Mouse (Mus musculus): Measurements from ENCODE around the gene 1700001K19Rik. TPM values are rescaled to one million over a fixed set of nuclear protein-coding genes. Genes with fewer than 3 reads are reported as not detected.

The 1700001K19Rik gene
- 0.70 TPM in 1 of 2 replicates, not detected in the other for polyA plus RNA-seq (2014; fragmentation: Nextera tagmentation; extraction: Ambion mirVana)

GRCm38 (mm10) chr12:110682561-110683299 lies at the start of gene 1700001K19Rik:
1700001K19Rik (minus strand) TSS chr12:110682619.
- Histone ChIP-seq H3K9me3 (ENCODE audit: control insufficient read depth, low read length) (no peaks in the 10 kb centered on the region), H3K9ac (replicated peaks; ENCODE audit: low read length) (no peak within 1 kb of the TSS), H3K4me3 (replicated peaks; ENCODE audit: low read depth, low read length) (no peak within 1 kb of the TSS), H3K36me3 (ENCODE audit: control insufficient read depth, insufficient read depth, low read length) (peaks cover 23% of the 10 kb centered on the region), H3K27ac (replicated peaks; ENCODE audit: low read depth, low read length) (no peak within 1 kb of the TSS), H3K27me3 (ENCODE audit: control insufficient read depth, insufficient read depth, low read length) (no peaks in the 10 kb centered on the region), H3K4me1 (ENCODE audit: control insufficient read depth, insufficient read depth, low read length) (no peaks in the 10 kb centered on the region), H3K4me2 (ENCODE audit: low read length) (no peak within 1 kb of the TSS)
- 79% methylated on average over 9 of the region's 9 CpGs for WGBS
- DNase-seq: no peak
- ATAC-seq (ENCODE audit: low FRiP score, low TSS enrichment): no peak

- H3K4me3 ChIP-seq (replicated peaks; ENCODE audit: low read depth, low read length): no peak overlapping the region
- H3K27ac ChIP-seq (replicated peaks; ENCODE audit: low read depth, low read length): no peak overlapping the region
- H3K9ac ChIP-seq (replicated peaks; ENCODE audit: low read length): no peak overlapping the region
- no peaks in the 10 kb centered on the region for H3K9me3 ChIP-seq (ENCODE audit: control insufficient read depth, low read length)
- H3K4me2 ChIP-seq (ENCODE audit: low read length): no peak overlapping the region
- WGBS: 61% methylated on average over 1 of the region's 1 CpGs
- no peaks in the 10 kb centered on the region for H3K36me3 ChIP-seq (ENCODE audit: control insufficient read depth, insufficient read depth, low read length)
- DNase-seq (no peak), ATAC-seq (ENCODE audit: low FRiP score, low TSS enrichment) (no peak)
- no peaks in the 10 kb centered on the region for H3K4me1 ChIP-seq (ENCODE audit: control insufficient read depth, insufficient read depth, low read length)
- no peaks in the 10 kb centered on the region for H3K27me3 ChIP-seq (ENCODE audit: control insufficient read depth, insufficient read depth, low read length)
Measured at GRCm38 (mm10) chr12:110726428-110726827, 44.0 kb upstream of the 1700001K19Rik start.

GRCm38 (mm10) chr12:110725489-110725888 lies 43.1 kb upstream of the 1700001K19Rik start:
- H3K27ac ChIP-seq (replicated peaks; ENCODE audit: low read depth, low read length): no peak overlapping the region
- H3K4me2 ChIP-seq (ENCODE audit: low read length): no peak overlapping the region
- ATAC-seq (ENCODE audit: low FRiP score, low TSS enrichment) (no peak), DNase-seq (no peak)
- no peak overlapping the region for H3K4me3 ChIP-seq (replicated peaks; ENCODE audit: low read depth, low read length)
- 85% methylated on average over 5 of the region's 5 CpGs for WGBS
- no peaks in the 10 kb centered on the region for H3K4me1 ChIP-seq (ENCODE audit: control insufficient read depth, insufficient read depth, low read length)
- H3K9ac ChIP-seq (replicated peaks; ENCODE audit: low read length): no peak overlapping the region
- no peaks in the 10 kb centered on the region for H3K27me3 ChIP-seq (ENCODE audit: control insufficient read depth, insufficient read depth, low read length)
- H3K9me3 ChIP-seq (ENCODE audit: control insufficient read depth, low read length): no peaks in the 10 kb centered on the region
- no peaks in the 10 kb centered on the region for H3K36me3 ChIP-seq (ENCODE audit: control insufficient read depth, insufficient read depth, low read length)

- 91% methylated on average over 5 of the region's 5 CpGs for WGBS
- Histone ChIP-seq H3K36me3 (ENCODE audit: control insufficient read depth, insufficient read depth, low read length) (no peaks in the 10 kb centered on the region), H3K9ac (replicated peaks; ENCODE audit: low read length) (no peak overlapping the region), H3K4me2 (ENCODE audit: low read length) (no peak overlapping the region), H3K4me3 (replicated peaks; ENCODE audit: low read depth, low read length) (no peak overlapping the region), H3K27me3 (ENCODE audit: control insufficient read depth, insufficient read depth, low read length) (no peaks in the 10 kb centered on the region), H3K9me3 (ENCODE audit: control insufficient read depth, low read length) (no peaks in the 10 kb centered on the region), H3K27ac (replicated peaks; ENCODE audit: low read depth, low read length) (no peak overlapping the region), H3K4me1 (ENCODE audit: control insufficient read depth, insufficient read depth, low read length) (no peaks in the 10 kb centered on the region)
- ATAC-seq (ENCODE audit: low FRiP score, low TSS enrichment) (no peak), DNase-seq (no peak)
Measured at GRCm38 (mm10) chr12:110725051-110725450, 42.6 kb upstream of the 1700001K19Rik start.

GRCm38 (mm10) chr12:110716004-110716403 lies 33.6 kb upstream of the 1700001K19Rik start:
- Histone ChIP-seq H3K27ac (replicated peaks; ENCODE audit: low read depth, low read length) (no peak overlapping the region), H3K4me1 (ENCODE audit: control insufficient read depth, insufficient read depth, low read length) (no peaks in the 10 kb centered on the region), H3K27me3 (ENCODE audit: control insufficient read depth, insufficient read depth, low read length) (no peaks in the 10 kb centered on the region), H3K9ac (replicated peaks; ENCODE audit: low read length) (no peak overlapping the region), H3K4me3 (replicated peaks; ENCODE audit: low read depth, low read length) (no peak overlapping the region), H3K36me3 (ENCODE audit: control insufficient read depth, insufficient read depth, low read length) (no peaks in the 10 kb centered on the region), H3K4me2 (ENCODE audit: low read length) (no peak overlapping the region), H3K9me3 (ENCODE audit: control insufficient read depth, low read length) (no peaks in the 10 kb centered on the region; the same call in 1 of the 2 replicates)
- ATAC-seq (ENCODE audit: low FRiP score, low TSS enrichment): no peak
- 35% methylated on average over 5 of the region's 5 CpGs for WGBS
- DNase-seq: no peak

- no peak overlapping the region for H3K27ac ChIP-seq (replicated peaks; ENCODE audit: low read depth, low read length)
- H3K9ac ChIP-seq (replicated peaks; ENCODE audit: low read length): no peak overlapping the region
- no peaks in the 10 kb centered on the region; the same call in 1 of the 2 replicates for H3K9me3 ChIP-seq (ENCODE audit: control insufficient read depth, low read length)
- no peak overlapping the region for H3K4me3 ChIP-seq (replicated peaks; ENCODE audit: low read depth, low read length)
- no peak for ATAC-seq (ENCODE audit: low FRiP score, low TSS enrichment)
- H3K36me3 ChIP-seq (ENCODE audit: control insufficient read depth, insufficient read depth, low read length): no peaks in the 10 kb centered on the region
- H3K4me1 ChIP-seq (ENCODE audit: control insufficient read depth, insufficient read depth, low read length): no peaks in the 10 kb centered on the region
- no peak for DNase-seq
- whole genome bisulfite sequencing: 95% methylated on average over 6 of the region's 6 CpGs
- H3K27me3 ChIP-seq (ENCODE audit: control insufficient read depth, insufficient read depth, low read length): no peaks in the 10 kb centered on the region
- no peak overlapping the region for H3K4me2 ChIP-seq (ENCODE audit: low read length)
Measured at GRCm38 (mm10) chr12:110714215-110714614, 31.8 kb upstream of the 1700001K19Rik start.

- no peak overlapping the region for H3K27ac ChIP-seq (replicated peaks; ENCODE audit: low read depth, low read length)
- no peaks in the 10 kb centered on the region for H3K36me3 ChIP-seq (ENCODE audit: control insufficient read depth, insufficient read depth, low read length)
- no peaks in the 10 kb centered on the region; the same call in 1 of the 2 replicates for H3K9me3 ChIP-seq (ENCODE audit: control insufficient read depth, low read length)
- WGBS: 97% methylated on average over 6 of the region's 6 CpGs
- no peaks in the 10 kb centered on the region for H3K27me3 ChIP-seq (ENCODE audit: control insufficient read depth, insufficient read depth, low read length)
- ATAC-seq (ENCODE audit: low FRiP score, low TSS enrichment): no peak
- no peaks in the 10 kb centered on the region for H3K4me1 ChIP-seq (ENCODE audit: control insufficient read depth, insufficient read depth, low read length)
- H3K9ac ChIP-seq (replicated peaks; ENCODE audit: low read length): no peak overlapping the region
- no peak overlapping the region for H3K4me2 ChIP-seq (ENCODE audit: low read length)
- DNase-seq: no peak
- no peak overlapping the region for H3K4me3 ChIP-seq (replicated peaks; ENCODE audit: low read depth, low read length)
Measured at GRCm38 (mm10) chr12:110713784-110714183, 31.4 kb upstream of the 1700001K19Rik start.

- Histone ChIP-seq H3K27ac (replicated peaks; ENCODE audit: low read depth, low read length) (no peak overlapping the region), H3K36me3 (ENCODE audit: control insufficient read depth, insufficient read depth, low read length) (no peaks in the 10 kb centered on the region), H3K4me2 (ENCODE audit: low read length) (no peak overlapping the region), H3K9ac (replicated peaks; ENCODE audit: low read length) (no peak overlapping the region), H3K9me3 (ENCODE audit: control insufficient read depth, low read length) (no peaks in the 10 kb centered on the region; the same call in 1 of the 2 replicates), H3K27me3 (ENCODE audit: control insufficient read depth, insufficient read depth, low read length) (no peaks in the 10 kb centered on the region), H3K4me1 (ENCODE audit: control insufficient read depth, insufficient read depth, low read length) (no peaks in the 10 kb centered on the region), H3K4me3 (replicated peaks; ENCODE audit: low read depth, low read length) (no peak overlapping the region)
- DNase-seq (no peak), ATAC-seq (ENCODE audit: low FRiP score, low TSS enrichment) (no peak)
- 76% methylated on average over 5 of the region's 5 CpGs for WGBS
Measured at GRCm38 (mm10) chr12:110711270-110711669, 28.9 kb upstream of the 1700001K19Rik start.

GRCm38 (mm10) chr12:110707451-110707850 lies 25.0 kb upstream of the 1700001K19Rik start:
- WGBS: 87% methylated on average over 7 of the region's 7 CpGs
- no peaks in the 10 kb centered on the region for H3K36me3 ChIP-seq (ENCODE audit: control insufficient read depth, insufficient read depth, low read length)
- no peaks in the 10 kb centered on the region for H3K27me3 ChIP-seq (ENCODE audit: control insufficient read depth, insufficient read depth, low read length)
- ATAC-seq (ENCODE audit: low FRiP score, low TSS enrichment) (no peak), DNase-seq (no peak)
- H3K9ac ChIP-seq (replicated peaks; ENCODE audit: low read length): no peak overlapping the region
- H3K27ac ChIP-seq (replicated peaks; ENCODE audit: low read depth, low read length): no peak overlapping the region
- no peak overlapping the region for H3K4me3 ChIP-seq (replicated peaks; ENCODE audit: low read depth, low read length)
- no peak overlapping the region; the same call in 1 of the 2 replicates for H3K4me2 ChIP-seq (ENCODE audit: low read length)
- H3K4me1 ChIP-seq (ENCODE audit: control insufficient read depth, insufficient read depth, low read length): no peaks in the 10 kb centered on the region
- no peaks in the 10 kb centered on the region for H3K9me3 ChIP-seq (ENCODE audit: control insufficient read depth, low read length)

All from midbrain, embryonic 14.5 days (tissue).